Mouse (Mus musculus): Measurements from ENCODE around the gene Rab26.

Rab26 gene

GRCm38 (mm10) chr17:24506332-24507070 is 27.5 kb downstream of the Rab26 start:
- no peak for DNase-seq

GRCm38 (mm10) chr17:24505286-24505955 is 28.6 kb downstream of the Rab26 start:
- no peak for DNase-seq

- no peak for DNase-seq
These were observed 29.9 kb downstream of the Rab26 start for GRCm38 (mm10) chr17:24504085-24504484.

GRCm38 (mm10) chr17:24502208-24502607 is 31.8 kb downstream of the Rab26 start:
- no peak for DNase-seq

GRCm38 (mm10) chr17:24496026-24496425 is 38.0 kb downstream of the Rab26 start:
- no peak for DNase-seq

DNA sequence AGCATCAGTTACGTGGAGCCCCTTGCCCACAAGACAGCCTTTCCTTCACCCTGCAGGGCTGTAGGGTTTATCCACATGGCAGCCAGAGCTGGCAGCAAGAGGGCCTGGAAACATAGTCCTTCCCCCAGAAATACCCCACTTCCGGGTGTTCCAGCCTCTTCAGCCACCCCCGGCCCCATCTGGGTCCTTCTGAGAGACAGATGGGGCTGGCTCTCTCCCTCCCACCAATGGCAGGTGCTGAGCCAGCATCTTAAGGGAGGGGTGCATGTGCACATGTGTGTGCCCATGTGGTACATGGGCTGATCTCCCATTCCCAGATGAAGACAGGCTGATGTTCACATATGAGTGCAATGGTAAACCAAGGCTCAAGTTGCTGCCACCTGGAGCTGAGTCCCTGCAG is 38.6 kb downstream of the Rab26 start:
- no peak for DNase-seq

DNA sequence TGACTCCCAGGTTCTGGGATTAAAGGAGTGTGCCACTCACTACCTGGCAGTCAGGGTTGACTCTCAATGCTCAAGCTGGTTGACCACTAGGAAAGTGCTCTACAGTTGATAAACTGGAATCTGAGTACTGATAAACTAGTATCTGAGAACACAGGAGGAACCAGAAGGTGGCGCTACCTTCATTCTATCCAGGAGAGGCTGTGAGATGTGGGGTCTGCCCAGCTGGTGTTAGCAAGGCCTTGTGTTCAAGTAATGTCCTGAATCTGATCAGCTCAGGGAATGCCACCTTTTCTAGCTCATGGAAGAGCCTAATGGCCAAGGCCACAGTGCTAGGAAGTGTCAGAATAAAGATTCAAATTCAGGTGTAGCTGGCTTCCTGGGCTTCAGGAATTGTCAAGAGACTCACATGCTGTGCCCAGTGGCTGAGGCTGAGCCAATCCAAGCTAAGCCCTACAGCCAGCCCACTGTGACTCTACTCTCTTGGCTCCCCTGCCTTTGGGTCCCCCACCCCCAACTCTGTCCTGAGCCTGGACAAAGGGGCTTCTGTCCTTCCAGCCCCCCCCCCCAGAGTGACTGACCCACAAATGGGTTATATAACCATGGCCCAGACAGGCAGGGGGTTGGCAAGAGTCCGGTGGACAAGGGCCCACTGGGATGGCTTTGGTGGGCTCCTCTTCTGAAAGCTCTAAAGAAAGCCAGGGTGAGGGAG is 39.2 kb downstream of the Rab26 start:
- peak; percentile 46 for DNase-seq

- no peak for DNase-seq
These were observed 43.6 kb downstream of the Rab26 start for GRCm38 (mm10) chr17:24490399-24490798.

DNA sequence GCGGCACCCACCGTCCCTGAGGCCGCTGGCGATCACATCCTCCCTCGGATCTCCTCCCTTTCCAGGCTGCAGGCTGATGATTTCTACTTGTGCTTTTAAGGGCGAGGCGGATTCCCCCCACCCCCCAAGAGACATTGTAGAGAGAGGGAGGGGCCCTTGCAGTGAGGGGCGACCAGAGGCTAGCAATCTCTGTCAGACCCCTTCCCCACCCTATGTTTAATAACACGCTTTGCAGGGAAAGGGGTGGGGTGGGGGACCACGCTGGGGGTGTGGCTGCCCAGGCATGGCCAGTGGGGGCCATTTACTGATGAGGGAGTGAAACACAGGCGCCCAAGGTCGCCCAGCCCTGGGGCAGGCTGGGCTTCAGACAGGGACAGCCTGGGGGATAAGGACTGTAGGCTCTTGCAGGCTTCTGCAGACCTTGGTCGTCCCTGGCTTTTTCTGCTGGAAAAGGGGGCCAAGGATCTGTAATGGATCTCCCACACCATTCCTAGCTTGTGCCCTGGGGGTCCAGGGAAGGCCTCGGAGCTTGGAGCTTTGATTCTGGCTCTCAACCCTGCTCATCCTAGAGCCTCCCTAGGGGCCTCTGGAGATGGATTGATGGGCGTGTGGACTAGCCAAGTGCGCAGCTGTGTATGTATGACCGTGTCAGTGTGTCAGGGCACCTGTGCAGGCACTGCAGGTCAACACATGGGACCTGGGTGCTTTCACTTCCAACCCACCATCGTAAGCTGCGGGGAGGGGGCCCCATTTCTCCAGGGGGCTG is 44.6 kb downstream of the Rab26 start:
- no peak for DNase-seq

DNA sequence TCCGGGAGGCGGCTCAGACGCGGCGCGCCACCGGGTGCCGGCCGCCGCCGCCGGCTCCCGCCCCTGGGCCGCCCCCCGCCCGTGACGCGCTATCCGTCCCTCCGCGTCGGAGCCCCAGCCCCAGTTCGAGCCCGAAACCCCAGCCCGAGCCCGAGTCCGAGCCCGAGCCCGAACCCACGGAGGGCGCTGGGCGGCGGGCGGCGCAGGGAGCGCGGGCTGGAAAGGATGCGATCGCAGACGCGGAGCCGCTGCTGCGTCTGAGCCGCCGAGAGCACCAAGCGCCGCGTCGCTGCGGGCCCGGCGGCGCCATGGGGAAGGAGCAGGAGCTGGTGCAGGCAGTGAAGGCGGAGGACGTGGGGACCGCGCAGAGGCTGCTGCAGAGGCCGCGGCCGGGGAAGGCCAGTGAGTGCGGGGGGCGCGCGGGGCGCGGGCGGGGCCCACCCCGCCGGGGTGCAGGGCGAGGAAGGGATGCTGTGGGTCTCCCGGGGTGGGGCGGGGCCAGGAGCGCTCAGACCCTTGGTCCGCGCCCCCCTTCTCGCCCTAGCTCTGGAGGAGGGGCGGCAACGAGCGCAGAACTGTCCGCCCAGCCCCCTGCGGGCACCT is 45.2 kb downstream of the Rab26 start:
- DNase-seq = no peak

DNA sequence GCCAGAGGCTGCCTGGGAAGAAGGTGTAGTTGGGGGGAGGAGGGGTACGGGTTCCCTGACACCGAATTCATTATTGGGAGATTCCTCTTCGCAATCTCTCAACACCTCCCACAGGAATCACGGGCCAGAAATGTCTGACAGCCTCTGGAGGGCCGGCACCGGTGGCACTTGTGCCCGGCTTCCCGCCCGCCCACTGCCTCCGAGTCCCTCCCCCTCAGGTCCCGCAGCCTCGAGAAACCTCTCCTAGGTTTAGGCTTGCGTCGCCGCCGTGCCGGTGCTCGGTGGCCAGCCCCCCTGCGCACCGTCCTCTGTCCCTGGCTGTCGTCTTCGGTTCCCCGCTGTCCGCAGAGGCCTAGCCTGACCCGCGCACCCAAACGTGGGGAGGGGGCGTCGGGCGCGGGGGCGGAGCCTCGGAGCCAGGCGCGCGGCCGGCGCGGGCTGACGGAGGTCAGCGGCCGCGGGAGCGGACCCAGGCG is 45.8 kb downstream of the Rab26 start, which contains the start of gene Caskin1:
TSS of gene Caskin1 (plus strand) at position 416 of the 476 bp plus-strand sequence.
- DNase-seq = no peak

GRCm38 (mm10) chr17:24485090-24485860 is 48.7 kb downstream of the Rab26 start:
- peak; percentile 32 for DNase-seq

DNA sequence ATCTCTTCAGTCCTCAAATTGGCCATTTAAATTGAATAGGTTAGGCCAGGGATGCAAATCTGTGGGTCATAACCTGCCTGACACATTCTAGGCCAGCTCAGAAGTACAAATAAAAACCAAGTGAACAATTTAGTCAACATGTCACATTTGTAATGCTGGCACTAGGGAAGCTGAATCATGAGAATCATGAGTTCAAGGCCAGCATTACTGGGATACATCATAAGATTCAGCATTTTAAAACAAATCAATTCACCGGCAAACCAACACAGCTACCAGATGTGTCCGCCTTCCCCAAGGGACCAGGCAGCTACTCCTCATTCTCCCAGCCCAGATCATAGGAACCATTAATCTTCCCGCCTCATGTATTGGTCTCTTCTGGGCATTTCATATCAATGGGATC is 50.5 kb downstream of the Rab26 start:
- no peak for DNase-seq

GRCm38 (mm10) chr17:24481027-24481815 is 52.8 kb downstream of the Rab26 start:
- DNase-seq = no peak

DNA sequence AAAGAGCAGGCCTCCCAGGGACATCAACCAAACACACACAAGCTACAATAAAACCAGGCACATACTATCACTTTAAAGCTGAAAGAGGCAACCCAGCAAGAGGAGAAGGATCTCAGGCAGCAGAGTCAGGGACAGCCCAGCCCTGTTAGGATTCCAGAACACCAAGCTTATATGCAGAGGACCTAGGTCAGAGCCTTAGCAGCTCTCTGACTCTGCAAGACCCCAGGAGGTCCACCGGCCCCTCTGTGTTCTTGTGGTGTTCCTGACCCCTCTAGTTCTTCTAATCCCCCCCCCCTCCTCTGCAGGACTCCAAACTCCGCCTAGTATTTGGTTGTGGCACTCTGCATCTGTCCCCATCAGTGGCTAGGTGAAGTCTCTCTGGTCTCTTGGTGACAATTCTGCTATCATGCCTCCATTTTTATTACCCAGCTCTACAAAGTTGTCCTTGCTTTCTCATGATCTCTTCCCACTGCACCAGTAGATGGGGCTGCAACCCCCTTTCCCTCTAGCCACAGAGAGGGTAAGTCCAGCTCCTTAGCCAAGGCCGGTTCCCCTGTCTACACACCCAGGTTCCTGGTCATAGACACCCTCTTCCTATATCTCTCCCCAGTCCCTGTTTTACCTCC is 53.7 kb downstream of the Rab26 start:
- no peak for DNase-seq

DNA sequence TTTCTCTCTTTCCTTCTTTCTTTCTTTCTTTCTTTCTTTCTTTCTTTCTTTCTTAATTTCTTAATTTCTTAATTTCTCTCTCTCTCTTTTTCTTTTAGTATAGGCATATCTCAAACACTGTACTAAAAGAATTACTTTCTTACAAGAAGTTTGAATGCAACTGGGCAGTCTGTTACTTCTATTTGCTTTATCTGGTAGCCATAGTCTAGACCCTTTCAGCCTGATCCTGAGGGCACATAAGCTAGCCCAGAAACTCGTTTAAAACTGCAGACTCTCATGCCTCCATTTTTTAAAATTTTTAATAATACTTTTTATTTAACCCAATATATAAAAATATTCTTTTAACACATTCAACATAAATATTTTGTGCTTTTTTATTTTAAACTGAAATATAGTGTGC is 54.6 kb downstream of the Rab26 start:
- no peak for DNase-seq

GRCm38 (mm10) chr17:24478663-24479380 is 55.2 kb downstream of the Rab26 start, which contains the start of gene Mlst8:
Mlst8 (minus strand) TSS chr17:24479078.
- DNase-seq = peak; percentile 98

DNA sequence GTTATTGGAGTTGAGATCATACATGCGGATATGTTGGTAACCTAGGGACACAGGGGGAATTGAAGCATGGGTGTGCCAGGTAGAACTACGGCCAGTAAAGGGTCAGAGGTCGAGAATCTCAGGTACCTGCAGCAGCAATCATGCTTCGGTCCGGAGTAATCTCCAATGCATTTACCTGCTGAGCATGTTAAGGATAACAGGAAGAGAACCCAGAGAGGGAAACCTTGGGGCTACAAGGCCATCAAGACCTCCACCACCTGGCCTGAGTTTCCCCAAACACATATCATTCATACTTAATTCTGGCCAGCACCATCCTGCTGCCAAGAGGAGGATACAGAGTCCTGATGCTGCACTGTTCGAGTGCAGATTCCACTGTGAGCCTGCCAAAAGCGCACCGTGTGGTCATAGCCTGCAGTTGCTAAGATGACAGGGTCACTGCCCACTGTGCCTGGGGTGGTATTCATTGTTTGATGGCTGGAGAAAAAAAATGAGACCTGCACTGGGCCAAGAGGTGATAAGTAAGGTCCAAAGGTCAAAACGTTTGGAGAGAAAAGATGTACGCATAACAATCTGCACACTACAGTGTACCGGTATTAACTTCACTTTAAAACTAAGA is 55.9 kb downstream of the Rab26 start:
- no peak for DNase-seq

All from thymus, postnatal 25 days (tissue).